Mouse (Mus musculus): ENCODE data around the gene Stim1. TPM values are rescaled to one million over a fixed set of nuclear protein-coding genes. Genes with fewer than 3 reads are reported as not detected.
"Not testable (repeated sequence)": the region's sequence is repeated elsewhere in the genome, so short reads cannot be mapped to it uniquely, and the experiment has no call there.

Gene Stim1
- polyA plus RNA-seq, 1 experiment, result 37.0 TPM

DNA sequence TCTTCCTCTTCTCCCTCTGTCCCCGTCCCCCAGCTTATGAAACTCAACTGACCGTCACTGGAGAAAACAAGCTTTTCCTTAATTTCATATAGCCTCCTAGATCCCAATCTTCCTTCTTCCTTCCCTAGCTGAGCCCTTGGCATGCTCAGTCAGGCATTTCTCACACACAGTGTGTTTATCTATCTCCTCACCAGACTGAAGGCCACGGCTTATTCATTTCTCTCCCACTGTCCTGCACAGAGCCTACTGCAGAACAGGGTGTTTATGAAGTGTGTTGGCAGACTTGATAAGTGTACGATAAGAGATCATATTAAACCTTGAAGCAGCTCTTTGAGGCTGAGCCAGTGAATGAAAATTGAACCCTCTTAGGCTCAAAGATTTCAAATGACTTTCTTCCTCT lies 213.2 kb downstream of the Stim1 start:
- H3ac ChIP-seq (ENCODE audit: control insufficient read depth, insufficient read length), result no peak overlapping the region
- H3K4me3 ChIP-seq, result no peak overlapping the region
- no peak overlapping the region for H3K4me2 ChIP-seq (ENCODE audit: low read depth)
- no peaks in the 10 kb centered on the region for H3K27me3 ChIP-seq (ENCODE audit: control insufficient read depth, insufficient read depth, insufficient read length)
- TF ChIP-seq MYOD1 (IDR thresholded peaks at IDR 0.05; ENCODE audit: control insufficient read depth in 1 of 3, insufficient read length in 2 of 3, low read depth in 2 of 3) (no peak), SRF (IDR thresholded peaks at IDR 0.05; ENCODE audit: control insufficient read depth, insufficient read length, low read depth) (no peak), E2F4 (IDR thresholded peaks at IDR 0.05; ENCODE audit: insufficient read depth) (no peak), TCF3 (IDR thresholded peaks at IDR 0.05; ENCODE audit: insufficient read length, low read depth) (no peak), TCF12 (IDR thresholded peaks at IDR 0.05; ENCODE audit: insufficient read depth, poor library complexity, severe bottlenecking) (no peak), POLR2A (IDR thresholded peaks at IDR 0.05; ENCODE audit: insufficient read length, low read depth) (no peak), MYOG (IDR thresholded peaks at IDR 0.05; ENCODE audit: control insufficient read depth in 1 of 3, insufficient read depth in 1 of 3, insufficient read length in 2 of 3, low read depth in 2 of 3) (no peak), POLR2AphosphoS2 (IDR thresholded peaks at IDR 0.05; ENCODE audit: insufficient read length, low read depth) (no peak), REST (IDR thresholded peaks at IDR 0.05; ENCODE audit: insufficient read depth, insufficient read length) (no peak), MAX (IDR thresholded peaks at IDR 0.05; ENCODE audit: low read depth) (no peak), CEBPB (IDR thresholded peaks at IDR 0.05; ENCODE audit: insufficient read depth, poor library complexity, severe bottlenecking) (no peak), USF1 (IDR thresholded peaks at IDR 0.05; ENCODE audit: low read depth) (no peak)
- H3K36me3 ChIP-seq (ENCODE audit: control insufficient read depth, insufficient read depth), result no peaks in the 10 kb centered on the region
- no peaks in the 10 kb centered on the region for H3K79me2 ChIP-seq (ENCODE audit: control insufficient read depth, insufficient read depth)

DNA sequence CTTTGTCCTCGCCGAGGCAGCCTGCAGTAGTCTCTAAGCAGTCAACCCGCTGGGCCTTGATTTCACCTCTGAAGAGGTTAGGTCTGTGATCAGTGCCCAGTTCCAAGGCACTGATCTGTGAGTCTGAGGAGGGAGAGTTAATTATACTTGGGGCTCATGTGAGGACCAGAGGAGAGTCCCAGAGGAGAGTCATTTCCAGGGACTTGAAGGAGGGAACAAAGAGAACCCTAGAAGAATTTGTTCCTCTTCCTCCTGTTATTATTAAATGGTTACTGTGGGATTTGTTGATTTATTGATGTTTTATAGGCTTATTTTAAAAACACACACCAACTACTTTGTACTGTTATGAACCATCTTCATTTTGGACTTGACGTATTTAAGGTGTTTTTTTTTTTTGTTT lies 214.0 kb downstream of the Stim1 start, which contains the start of gene Olfr543:
TSS of gene Olfr543 (minus strand) at position 101 of the 400 bp plus-strand sequence.
- H3ac ChIP-seq (ENCODE audit: control insufficient read depth, insufficient read length), result no peak within 1 kb of the TSS
- no peaks in the 10 kb centered on the region for H3K36me3 ChIP-seq (ENCODE audit: control insufficient read depth, insufficient read depth)
- TF ChIP-seq SRF (IDR thresholded peaks at IDR 0.05; ENCODE audit: control insufficient read depth, insufficient read length, low read depth), result no peak
- no peak for TF ChIP-seq MYOD1 (IDR thresholded peaks at IDR 0.05; ENCODE audit: control insufficient read depth in 1 of 3, insufficient read length in 2 of 3, low read depth in 2 of 3)
- no peak for TF ChIP-seq TCF12 (IDR thresholded peaks at IDR 0.05; ENCODE audit: insufficient read depth, poor library complexity, severe bottlenecking)
- no peak for TF ChIP-seq REST (IDR thresholded peaks at IDR 0.05; ENCODE audit: insufficient read depth, insufficient read length)
- TF ChIP-seq POLR2AphosphoS2 (IDR thresholded peaks at IDR 0.05; ENCODE audit: insufficient read length, low read depth), result no peak
- TF ChIP-seq E2F4 (IDR thresholded peaks at IDR 0.05; ENCODE audit: insufficient read depth), result no peak
- TF ChIP-seq MYOG (IDR thresholded peaks at IDR 0.05; ENCODE audit: control insufficient read depth in 1 of 3, insufficient read depth in 1 of 3, insufficient read length in 2 of 3, low read depth in 2 of 3), result no peak
- no peak for TF ChIP-seq POLR2A (IDR thresholded peaks at IDR 0.05; ENCODE audit: insufficient read length, low read depth)
- TF ChIP-seq CEBPB (IDR thresholded peaks at IDR 0.05; ENCODE audit: insufficient read depth, poor library complexity, severe bottlenecking), result no peak
- TF ChIP-seq TCF3 (IDR thresholded peaks at IDR 0.05; ENCODE audit: insufficient read length, low read depth), result no peak
- no peak for TF ChIP-seq MAX (IDR thresholded peaks at IDR 0.05; ENCODE audit: low read depth)
- no peak for TF ChIP-seq USF1 (IDR thresholded peaks at IDR 0.05; ENCODE audit: low read depth)
- H3K4me3 ChIP-seq, result no peak within 1 kb of the TSS
- no peaks in the 10 kb centered on the region for H3K27me3 ChIP-seq (ENCODE audit: control insufficient read depth, insufficient read depth, insufficient read length)
- H3K79me2 ChIP-seq (ENCODE audit: control insufficient read depth, insufficient read depth), result no peaks in the 10 kb centered on the region
- no peak within 1 kb of the TSS for H3K4me2 ChIP-seq (ENCODE audit: low read depth)

DNA sequence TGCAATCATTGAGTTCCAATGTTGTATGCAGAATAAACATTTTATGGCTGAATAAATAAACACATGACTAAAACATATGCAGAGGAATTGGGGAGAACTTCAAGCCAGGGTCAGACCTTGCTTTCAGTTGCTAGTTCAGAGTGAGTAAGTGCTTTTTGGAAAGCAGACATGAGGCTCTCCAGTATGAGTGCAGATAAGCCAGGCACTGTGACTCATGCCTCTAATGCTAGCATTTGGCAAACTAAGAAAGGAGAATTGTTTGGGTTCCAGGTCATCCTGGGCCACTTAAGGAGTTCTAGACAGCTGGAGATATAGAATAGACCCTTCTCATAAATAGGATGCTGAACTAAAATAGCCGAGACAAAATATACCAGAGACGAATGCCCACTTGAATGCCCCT lies 216.1 kb downstream of the Stim1 start:
- TF ChIP-seq MYOG (IDR thresholded peaks at IDR 0.05; ENCODE audit: control insufficient read depth in 1 of 3, insufficient read depth in 1 of 3, insufficient read length in 2 of 3, low read depth in 2 of 3) (no peak), MYOD1 (IDR thresholded peaks at IDR 0.05; ENCODE audit: control insufficient read depth in 1 of 3, insufficient read length in 2 of 3, low read depth in 2 of 3) (no peak), E2F4 (IDR thresholded peaks at IDR 0.05; ENCODE audit: insufficient read depth) (no peak), TCF12 (IDR thresholded peaks at IDR 0.05; ENCODE audit: insufficient read depth, poor library complexity, severe bottlenecking) (no peak), POLR2A (IDR thresholded peaks at IDR 0.05; ENCODE audit: insufficient read length, low read depth) (no peak), CEBPB (IDR thresholded peaks at IDR 0.05; ENCODE audit: insufficient read depth, poor library complexity, severe bottlenecking) (no peak), TCF3 (IDR thresholded peaks at IDR 0.05; ENCODE audit: insufficient read length, low read depth) (no peak), USF1 (IDR thresholded peaks at IDR 0.05; ENCODE audit: low read depth) (no peak), POLR2AphosphoS2 (IDR thresholded peaks at IDR 0.05; ENCODE audit: insufficient read length, low read depth) (no peak)
- H3ac ChIP-seq (ENCODE audit: control insufficient read depth, insufficient read length), result no peak overlapping the region
- H3K27me3 ChIP-seq (ENCODE audit: control insufficient read depth, insufficient read depth, insufficient read length), result no peaks in the 10 kb centered on the region
- no peak overlapping the region for H3K4me3 ChIP-seq
- H3K36me3 ChIP-seq (ENCODE audit: control insufficient read depth, insufficient read depth), result no peaks in the 10 kb centered on the region
- no peaks in the 10 kb centered on the region for H3K79me2 ChIP-seq (ENCODE audit: control insufficient read depth, insufficient read depth)
- H3K4me2 ChIP-seq (ENCODE audit: low read depth), result no peak overlapping the region

GRCm38 (mm10) chr7:102484766-102485165 lies 217.2 kb downstream of the Stim1 start:
- H3K4me3 ChIP-seq; H3K79me2 ChIP-seq (ENCODE audit: control insufficient read depth, insufficient read depth); H3K4me2 ChIP-seq (ENCODE audit: low read depth); H3ac ChIP-seq (ENCODE audit: control insufficient read depth, insufficient read length); H3K27me3 ChIP-seq (ENCODE audit: control insufficient read depth, insufficient read depth, insufficient read length); H3K36me3 ChIP-seq (ENCODE audit: control insufficient read depth, insufficient read depth): not testable (repeated sequence)

DNA sequence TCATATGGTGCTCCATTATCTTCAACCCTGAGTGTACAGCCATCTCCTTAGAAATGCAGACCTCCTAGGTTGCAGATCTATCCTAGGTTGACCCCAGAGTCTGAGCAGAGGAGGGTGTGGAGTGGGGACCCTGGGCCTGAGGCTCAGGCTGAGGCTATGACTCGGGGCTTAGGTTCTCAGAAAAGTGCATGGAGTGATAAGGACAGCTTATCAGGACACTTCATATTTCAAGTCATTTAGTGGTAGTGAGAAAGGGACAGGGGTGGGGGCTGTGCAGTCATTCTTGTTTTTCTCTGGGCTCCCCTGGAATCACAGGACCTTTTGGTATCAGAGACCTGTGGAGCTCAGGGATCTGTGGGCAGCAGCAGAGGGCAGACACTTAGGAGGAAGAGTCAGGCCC lies 218.5 kb downstream of the Stim1 start:
- no peak overlapping the region for H3K4me3 ChIP-seq
- H3ac ChIP-seq (ENCODE audit: control insufficient read depth, insufficient read length), result no peak overlapping the region
- TF ChIP-seq E2F4 (IDR thresholded peaks at IDR 0.05; ENCODE audit: insufficient read depth) (no peak), MYOD1 (IDR thresholded peaks at IDR 0.05; ENCODE audit: control insufficient read depth in 1 of 3, insufficient read length in 2 of 3, low read depth in 2 of 3) (no peak), MAX (IDR thresholded peaks at IDR 0.05; ENCODE audit: low read depth) (no peak), REST (IDR thresholded peaks at IDR 0.05; ENCODE audit: insufficient read depth, insufficient read length) (no peak), SRF (IDR thresholded peaks at IDR 0.05; ENCODE audit: control insufficient read depth, insufficient read length, low read depth) (no peak)
- H3K79me2 ChIP-seq (ENCODE audit: control insufficient read depth, insufficient read depth), result no peaks in the 10 kb centered on the region
- H3K36me3 ChIP-seq (ENCODE audit: control insufficient read depth, insufficient read depth), result no peaks in the 10 kb centered on the region
- H3K27me3 ChIP-seq (ENCODE audit: control insufficient read depth, insufficient read depth, insufficient read length), result no peaks in the 10 kb centered on the region
- no peak overlapping the region for H3K4me2 ChIP-seq (ENCODE audit: low read depth)

Other genes starting within 250 kb of the Stim1 start
- 0.84 TPM for gene Il18bp, start 249.1 kb upstream of the Stim1 start, polyA plus RNA-seq (2012; fragmentation: generic; extraction: Trizol)
- 48.0 TPM for gene Rnf121, start 202.3 kb upstream of the Stim1 start, polyA plus RNA-seq (2012; fragmentation: generic; extraction: Trizol)
- 6.1 TPM for gene Xndc1, start 202.3 kb upstream of the Stim1 start, polyA plus RNA-seq (2012; fragmentation: generic; extraction: Trizol)
- 0.12 TPM for gene Xntrpc, start 202.1 kb upstream of the Stim1 start, polyA plus RNA-seq (2012; fragmentation: generic; extraction: Trizol)
- not detected for gene Trpc2, start 184.7 kb upstream of the Stim1 start, polyA plus RNA-seq (2012; fragmentation: generic; extraction: Trizol)
- gene Art1, start 166.1 kb upstream of the Stim1 start, polyA plus RNA-seq (2012; fragmentation: generic; extraction: Trizol), result 44.4 TPM
- 6.9 TPM for gene Art5, start 158.3 kb upstream of the Stim1 start, polyA plus RNA-seq (2012; fragmentation: generic; extraction: Trizol)
- gene Chrna10, start 151.0 kb upstream of the Stim1 start, polyA plus RNA-seq (2012; fragmentation: generic; extraction: Trizol), result 0.04 TPM
- gene Nup98, start 57.6 kb upstream of the Stim1 start, polyA plus RNA-seq (2012; fragmentation: generic; extraction: Trizol), result 16.1 TPM
- 33.3 TPM for gene Pgap2, start 57.6 kb upstream of the Stim1 start, polyA plus RNA-seq (2012; fragmentation: generic; extraction: Trizol)
- gene Rhog, start 11.8 kb upstream of the Stim1 start, polyA plus RNA-seq (2012; fragmentation: generic; extraction: Trizol), result 62.6 TPM
- 32.2 TPM for gene Rrm1, start 173.9 kb downstream of the Stim1 start, polyA plus RNA-seq (2012; fragmentation: generic; extraction: Trizol)
- gene Olfr543, start 213.9 kb downstream of the Stim1 start, polyA plus RNA-seq (2012; fragmentation: generic; extraction: Trizol), result not detected
- gene Olfr544, start 220.5 kb downstream of the Stim1 start, polyA plus RNA-seq (2012; fragmentation: generic; extraction: Trizol), result not detected
- gene Olfr545, start 231.8 kb downstream of the Stim1 start, polyA plus RNA-seq (2012; fragmentation: generic; extraction: Trizol), result not detected

Measured in myocyte (in vitro differentiated cells).